Mouse (Mus musculus) kidney, adult 2 months (tissue): ENCODE data around the gene Map3k13.

Source experiments
- CTCF ChIP-seq: fragments of 200-500 bp; conservative IDR thresholded peaks from 2 replicates; pipeline ENCODE4 v1.5.1; 2011; ENCODE audit warnings: low read depth, mild to moderate bottlenecking, control low read depth, low read length, moderate library complexity, mixed read lengths; ENCODE audit not compliant: insufficient read depth, insufficient read length
- POLR2A ChIP-seq: fragments of 200-500 bp; IDR thresholded peaks from one replicate; pipeline ENCODE4 v1.6.1; 2011; ENCODE audit warnings: low read depth, low read length, control low read depth

- TF ChIP-seq POLR2A (no peak), CTCF (no peak)
Observed at GRCm38 (mm10) chr16:21853446-21853941, 59.3 kb downstream of the Map3k13 start.
